Mouse (Mus musculus): ENCODE measurements around the gene 2610044O15Rik8. TPM values are rescaled to one million over a fixed set of nuclear protein-coding genes. Genes with fewer than 3 reads are reported as not detected.
"Not testable (repeated sequence)": the region's sequence is repeated elsewhere in the genome, so short reads cannot be mapped to it uniquely, and the experiment has no call there.

The 2610044O15Rik8 gene
- 18.4 and 26.8 TPM in 2 replicates for polyA plus RNA-seq (2016; fragmentation: Nextera tagmentation; extraction: Ambion mirVana)

DNA sequence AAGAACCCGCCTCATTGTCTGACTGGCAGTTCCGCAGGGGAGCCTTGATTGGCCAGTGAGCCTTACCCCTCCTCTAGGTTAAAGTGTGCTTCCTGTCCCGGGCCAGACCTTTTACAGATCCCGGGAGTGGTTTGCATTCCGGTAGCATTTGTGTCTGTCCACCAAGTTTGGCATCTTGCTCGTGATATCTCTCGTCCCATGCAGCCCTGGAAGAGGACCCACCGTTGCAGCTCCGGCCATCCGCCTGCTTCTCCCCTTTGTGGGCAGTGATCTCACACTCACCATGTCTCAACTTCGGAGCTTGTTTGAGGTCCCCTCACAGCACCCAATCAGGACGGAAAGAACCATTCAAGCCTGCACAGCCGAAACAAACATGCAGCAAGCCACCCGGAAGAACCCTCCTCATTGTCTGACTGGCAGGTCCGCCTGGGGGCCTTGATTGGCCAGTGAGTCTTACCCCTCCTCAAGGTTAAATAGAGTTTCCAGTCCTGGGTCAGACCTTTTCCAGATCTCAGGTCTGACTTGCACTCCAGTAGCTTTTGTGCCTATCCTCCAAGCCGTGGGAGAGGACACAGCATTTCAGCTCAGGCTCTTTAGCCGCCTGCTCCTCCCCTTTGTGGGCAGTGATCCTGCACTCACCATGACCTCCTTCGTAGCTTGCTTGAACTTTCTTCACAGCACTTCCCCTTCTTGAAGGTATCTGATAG lies at the start of gene 2610044O15Rik8:
Gene 2610044O15Rik8 (minus strand): TSS at position 380 of the 707 bp plus-strand sequence.
- Histone ChIP-seq H3K27me3 (ENCODE audit: low read depth, poor library complexity, severe bottlenecking) (no peaks in the 10 kb centered on the region), H3K36me3 (no peaks in the 10 kb centered on the region), H3K27ac (peak within 1 kb of the TSS; percentile 89), H3K4me1 (peaks cover 15% of the 10 kb centered on the region), H3K9me3 (replicated peaks) (no peaks in the 10 kb centered on the region), H3K4me3 (peak within 1 kb of the TSS; percentile 65)
- DNase-seq (ENCODE audit: low spot score) = peak; percentile 83
- 1% methylated on average over 18 of the region's 18 CpGs for WGBS

DNA sequence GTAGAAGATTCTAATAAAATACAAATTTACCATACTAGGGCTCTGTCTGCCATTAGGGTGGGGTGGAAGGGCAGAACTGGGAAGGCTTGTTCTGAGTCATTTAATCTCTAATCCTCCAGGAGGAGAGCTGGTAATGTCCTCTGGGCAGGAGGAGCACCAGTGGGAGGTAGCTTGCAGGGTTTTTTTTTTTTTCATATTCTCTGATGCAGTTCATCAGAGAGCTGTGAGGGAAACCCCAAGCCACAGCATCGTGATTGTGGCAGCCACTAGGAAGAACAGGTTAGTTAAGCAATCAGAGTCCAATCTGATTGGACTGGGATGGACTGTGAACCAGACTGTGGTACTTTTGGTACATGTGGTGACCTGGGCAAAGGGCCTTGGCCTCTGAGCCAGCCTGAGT lies 31.7 kb upstream of the 2610044O15Rik8 start:
- WGBS = 92% methylated on average over 1 of the region's 1 CpGs
- no peaks in the 10 kb centered on the region for H3K27me3 ChIP-seq (ENCODE audit: low read depth, poor library complexity, severe bottlenecking)
- peaks cover 43% of the 10 kb centered on the region for H3K36me3 ChIP-seq
- H3K27ac ChIP-seq = no peak overlapping the region
- DNase-seq (ENCODE audit: low spot score) = no peak
- peaks cover 9% of the 10 kb centered on the region; the same call in 1 of the 2 replicates for H3K9me3 ChIP-seq (replicated peaks)
- H3K4me1 ChIP-seq = 0 out of 2 replicates have a peak, but pooled peaks cover 3% of the 10 kb centered on the region
- no peak overlapping the region for H3K4me3 ChIP-seq

DNA sequence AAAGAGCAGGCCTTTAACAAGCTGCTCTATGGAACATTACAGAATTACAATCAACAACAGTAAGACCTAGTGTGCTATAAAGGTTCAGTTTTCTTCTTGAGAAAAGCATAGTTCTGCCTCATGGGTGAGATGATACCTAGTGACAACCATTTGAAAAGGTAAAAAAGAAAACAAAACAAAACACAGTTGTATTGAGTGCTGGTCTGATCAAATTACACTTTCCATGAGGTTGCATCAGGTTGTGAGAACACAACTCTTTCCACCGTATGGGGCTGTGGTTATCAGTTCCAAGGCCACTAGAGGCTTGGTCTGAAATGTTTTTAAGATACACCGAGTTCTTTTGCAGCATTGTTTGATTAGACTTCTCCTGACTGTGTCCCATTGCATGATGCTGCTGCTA lies 30.1 kb upstream of the 2610044O15Rik8 start:
- 0 out of 2 replicates have a peak, but pooled peaks cover 3% of the 10 kb centered on the region for H3K4me1 ChIP-seq
- H3K9me3 ChIP-seq (replicated peaks) = peaks cover 9% of the 10 kb centered on the region; the same call in 1 of the 2 replicates
- WGBS = 88% methylated on average over 2 of the region's 2 CpGs
- H3K27me3 ChIP-seq (ENCODE audit: low read depth, poor library complexity, severe bottlenecking) = no peaks in the 10 kb centered on the region
- H3K36me3 ChIP-seq = peaks cover 27% of the 10 kb centered on the region
- H3K27ac ChIP-seq = no peak overlapping the region
- H3K4me3 ChIP-seq = peak overlapping the region; percentile 60; the same call in 1 of the 2 replicates
- no peak for DNase-seq (ENCODE audit: low spot score)

DNA sequence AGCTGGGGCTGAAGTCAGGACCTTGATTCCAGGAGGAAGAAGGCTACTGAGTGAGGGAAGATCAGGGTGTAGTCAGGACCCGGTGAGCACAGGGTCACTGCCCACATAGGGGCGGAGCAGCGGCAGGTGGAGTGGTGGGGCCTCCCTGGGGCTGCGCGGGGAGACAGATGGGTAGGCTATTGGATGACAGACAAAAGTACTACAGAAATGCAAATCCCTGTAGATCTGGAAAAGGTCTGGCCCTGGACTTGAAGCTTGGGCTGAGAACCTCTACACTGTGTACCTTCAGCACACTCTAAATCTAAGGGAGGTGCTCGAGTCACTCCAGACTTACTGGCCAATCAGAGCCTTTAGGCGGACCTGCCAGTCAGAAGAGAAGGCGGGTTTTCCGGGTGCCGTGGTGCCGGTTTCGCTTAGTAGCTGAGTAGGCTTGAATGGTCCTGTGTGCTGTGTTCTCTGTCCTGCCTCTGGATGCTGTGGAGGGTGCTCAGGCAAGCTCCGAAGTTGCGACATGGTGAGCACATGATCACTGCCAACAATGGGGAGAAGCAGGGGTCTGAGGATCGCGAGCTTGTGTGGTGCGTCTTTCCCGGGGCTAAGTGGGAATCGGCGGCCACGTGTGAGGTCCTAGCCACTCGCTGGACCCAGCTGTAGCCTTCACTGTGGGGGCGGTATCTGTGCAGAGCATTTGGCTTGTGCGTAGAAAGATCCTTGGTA lies 29.2 kb upstream of the 2610044O15Rik8 start:
- DNase-seq (ENCODE audit: low spot score) = peak; percentile 73
- Histone ChIP-seq H3K27ac (peak overlapping the region; percentile 78), H3K4me3 (peak overlapping the region; percentile 60), H3K36me3 (peaks cover 18% of the 10 kb centered on the region)
- H3K27me3 ChIP-seq (ENCODE audit: low read depth, poor library complexity, severe bottlenecking); H3K9me3 ChIP-seq (replicated peaks); H3K4me1 ChIP-seq: not testable (repeated sequence)
- under 1% methylated on average over 24 of the region's 24 CpGs for WGBS

DNA sequence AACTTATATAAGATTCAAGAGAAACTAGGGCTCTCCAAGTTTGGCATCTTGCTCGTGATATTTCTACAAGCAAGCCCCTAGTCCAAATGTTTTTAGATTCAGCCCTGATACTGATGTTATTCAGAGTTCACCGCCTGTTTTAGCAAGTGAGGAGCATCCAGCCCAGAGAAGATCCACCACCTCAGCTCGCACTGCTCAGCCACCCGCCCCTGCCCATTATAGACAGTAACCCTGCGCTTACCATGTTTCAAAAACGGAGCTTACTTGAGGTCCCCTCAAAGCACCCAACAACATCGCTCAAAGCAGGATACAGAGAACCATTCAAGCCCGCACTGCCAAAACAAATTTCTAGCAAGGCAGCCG lies 561 bp downstream of the 2610044O15Rik8 start:
- H3K9me3 ChIP-seq (replicated peaks) = no peaks in the 10 kb centered on the region
- peaks cover 15% of the 10 kb centered on the region for H3K4me1 ChIP-seq
- DNase-seq (ENCODE audit: low spot score) = no peak
- WGBS = 2% methylated on average over 9 of the region's 9 CpGs
- no peaks in the 10 kb centered on the region for H3K27me3 ChIP-seq (ENCODE audit: low read depth, poor library complexity, severe bottlenecking)
- H3K36me3 ChIP-seq = no peaks in the 10 kb centered on the region
- H3K4me3 ChIP-seq = peak overlapping the region; percentile 65
- H3K27ac ChIP-seq = peak overlapping the region; percentile 89

Other genes with a start within 250 kb of the 2610044O15Rik8 start
- gene Ccdc7a, start 168.9 kb downstream of the 2610044O15Rik8 start, polyA plus RNA-seq (2016; fragmentation: Nextera tagmentation; extraction: Ambion mirVana) = not detected in 2 replicates
- not detected in 2 replicates for gene Ccdc7b, start 167.3 kb downstream of the 2610044O15Rik8 start, polyA plus RNA-seq (2016; fragmentation: Nextera tagmentation; extraction: Ambion mirVana)
- gene Gm10999, start 102.7 kb downstream of the 2610044O15Rik8 start, polyA plus RNA-seq (2016; fragmentation: Nextera tagmentation; extraction: Ambion mirVana) = not detected in 2 replicates

Measured in limb, embryonic 10.5 days (tissue).